Mouse (Mus musculus) limb, embryonic 14.5 days (tissue): ENCODE measurements at regions not wholly inside any gene's neighbourhood (a gene's known extent, or its start where the extent isn't known, plus 50 kb on each side); places are given as distances from the start of the nearest gene placed in this dataset.
A peak's percentile ranks its signal among the peaks of the same experiment; 100 is the strongest.

Experiments
- ATAC-seq: fragments of 200-750 bp; cut with Nextera tagmentation; 2 replicates; pipeline ENCODE4 v1.8.0; 2017; ENCODE audit warnings: low read depth, moderate number of reproducible peaks, moderate TSS enrichment; ENCODE audit not compliant: low FRiP score
- DNase-seq: peaks from one replicate; pipeline ENCODE4 v3.0.0-alpha.2; 2015; ENCODE audit warnings: low spot score
- H3K27ac ChIP-seq: fragments of 300-500 bp; sonication (generic); replicated peaks from 2 replicates; pipeline ENCODE4 v1.5.1; 2014; ENCODE audit warnings: low read depth, mild to moderate bottlenecking, low read length, moderate library complexity, mixed read lengths
- H3K27me3 ChIP-seq: fragments of 300-500 bp; sonication (generic); 2 replicates; pipeline ENCODE4 v1.6.1; 2014; ENCODE audit warnings: low read length, mixed read lengths; ENCODE audit not compliant: control insufficient read depth, insufficient read depth
- H3K36me3 ChIP-seq: fragments of 300-500 bp; sonication (generic); 2 replicates; pipeline ENCODE4 v1.6.1; 2014; ENCODE audit warnings: mild to moderate bottlenecking, low read length, moderate library complexity, mixed read lengths; ENCODE audit not compliant: control insufficient read depth, insufficient read depth
- H3K4me1 ChIP-seq: fragments of 300-500 bp; sonication (generic); 2 replicates; pipeline ENCODE4 v1.6.1; 2014; ENCODE audit warnings: antibody characterized with exemption, low read length, mixed read lengths; ENCODE audit not compliant: control insufficient read depth, insufficient read depth
- H3K4me2 ChIP-seq: fragments of 300-500 bp; sonication (generic); replicated peaks from 2 replicates; pipeline ENCODE4 v1.6.1; 2014; ENCODE audit warnings: low read depth, mild to moderate bottlenecking, low read length, moderate library complexity; ENCODE audit not compliant: severe bottlenecking
- H3K4me3 ChIP-seq: fragments of 300-500 bp; sonication (generic); replicated peaks from 2 replicates; pipeline ENCODE4 v1.5.1; 2014; ENCODE audit warnings: low read length
- H3K9ac ChIP-seq: fragments of 300-500 bp; sonication (generic); 2 replicates; pipeline ENCODE4 v1.6.1; 2014; ENCODE audit warnings: mild to moderate bottlenecking, low read depth, low read length, moderate library complexity; ENCODE audit not compliant: severe bottlenecking
- H3K9me3 ChIP-seq: fragments of 300-500 bp; sonication (generic); 2 replicates; pipeline ENCODE4 v1.6.1; 2016; ENCODE audit warnings: low read length; ENCODE audit not compliant: control insufficient read depth
- POLR2A ChIP-seq: fragments of 200-500 bp; IDR thresholded peaks from 2 replicates; pipeline ENCODE4 v1.8.0; 2012; ENCODE audit warnings: inconsistent platforms, mild to moderate bottlenecking, moderate library complexity, borderline replicate concordance; ENCODE audit not compliant: insufficient read depth, insufficient read length; ENCODE audit errors: extremely low read depth
- WGBS: fragments of 180-500 bp; shearing (Covaris S2); extraction: QIAGEN DNeasy Blood & Tissue Kit; methylation state at CpG from one replicate; pipeline ENCODE4 v1.1.7; 2014; 5-methylcytosine and 5-hydroxymethylcytosine counted together

GRCm38 (mm10) chr1:163158491-163158890 lies 73.0 kb upstream of the Mroh9 start:
- 41% methylated on average over 5 of the region's 5 CpGs for WGBS
- H3K9ac ChIP-seq = no peak overlapping the region
- no peak overlapping the region for H3K4me2 ChIP-seq
- no peak overlapping the region for H3K27ac ChIP-seq
- no peaks in the 10 kb centered on the region for H3K27me3 ChIP-seq
- no peak for TF ChIP-seq POLR2A
- no peaks in the 10 kb centered on the region for H3K36me3 ChIP-seq
- DNase-seq (no peak), ATAC-seq (no peak)
- 0 out of 2 replicates have a peak, but pooled peaks cover 5% of the 10 kb centered on the region for H3K4me1 ChIP-seq
- H3K9me3 ChIP-seq = no peaks in the 10 kb centered on the region
- no peak overlapping the region for H3K4me3 ChIP-seq

- WGBS = 24% methylated on average over 13 of the region's 13 CpGs
- no peaks in the 10 kb centered on the region for H3K9me3 ChIP-seq
- H3K9ac ChIP-seq = no peak overlapping the region
- no peaks in the 10 kb centered on the region for H3K36me3 ChIP-seq
- ATAC-seq = peak; percentile 90
- H3K4me3 ChIP-seq = peak overlapping the region; percentile 28
- H3K27ac ChIP-seq = no peak overlapping the region
- H3K27me3 ChIP-seq = no peaks in the 10 kb centered on the region
- H3K4me1 ChIP-seq = no peaks in the 10 kb centered on the region
- peak overlapping the region; percentile 43 for H3K4me2 ChIP-seq
- TF ChIP-seq POLR2A = no peak
- peak; percentile 90 for DNase-seq
Observed at GRCm38 (mm10) chr1:163150203-163150855, 64.9 kb upstream of the Mroh9 start.

GRCm38 (mm10) chr1:163146641-163147040 lies 61.2 kb upstream of the Mroh9 start:
- H3K27ac ChIP-seq = no peak overlapping the region
- H3K4me1 ChIP-seq = no peaks in the 10 kb centered on the region
- no peaks in the 10 kb centered on the region for H3K27me3 ChIP-seq
- 58% methylated on average over 1 of the region's 1 CpGs for WGBS
- no peak overlapping the region for H3K4me2 ChIP-seq
- H3K36me3 ChIP-seq = no peaks in the 10 kb centered on the region
- no peak overlapping the region for H3K4me3 ChIP-seq
- H3K9ac ChIP-seq = no peak overlapping the region
- peak; percentile 9 for DNase-seq
- no peaks in the 10 kb centered on the region for H3K9me3 ChIP-seq
- no peak for TF ChIP-seq POLR2A
- 0 out of 2 replicates have a peak, but pooled peaks have one; percentile 23 for ATAC-seq

- Histone ChIP-seq H3K27me3 (no peaks in the 10 kb centered on the region), H3K4me2 (no peak overlapping the region), H3K4me1 (no peaks in the 10 kb centered on the region), H3K4me3 (no peak overlapping the region), H3K9ac (no peak overlapping the region), H3K36me3 (no peaks in the 10 kb centered on the region), H3K9me3 (no peaks in the 10 kb centered on the region), H3K27ac (no peak overlapping the region)
- ATAC-seq (no peak), DNase-seq (no peak)
- TF ChIP-seq POLR2A = no peak
- WGBS = 72% methylated on average over 1 of the region's 1 CpGs
Observed at GRCm38 (mm10) chr1:163143113-163143512, 57.6 kb upstream of the Mroh9 start.

GRCm38 (mm10) chr1:163141471-163141870 lies 56.0 kb upstream of the Mroh9 start:
- DNase-seq = no peak
- no peaks in the 10 kb centered on the region for H3K4me1 ChIP-seq

More at GRCm38 (mm10) chr1:163141471-163141870, 56.0 kb upstream of the Mroh9 start:
- Histone ChIP-seq H3K36me3 (no peaks in the 10 kb centered on the region), H3K27me3 (no peaks in the 10 kb centered on the region), H3K4me3 (no peak overlapping the region), H3K27ac (no peak overlapping the region), H3K4me2 (no peak overlapping the region), H3K9ac (no peak overlapping the region), H3K9me3 (no peaks in the 10 kb centered on the region)
- TF ChIP-seq POLR2A = no peak
- no peak for ATAC-seq
- 74% methylated on average over 1 of the region's 1 CpGs for WGBS
